Mouse (Mus musculus): ENCODE measurements around the gene Cxcr1. TPM values are rescaled to one million over a fixed set of nuclear protein-coding genes. Genes with fewer than 3 reads are reported as not detected.
"Not testable (repeated sequence)": the region's sequence is repeated elsewhere in the genome, so short reads cannot be mapped to it uniquely, and the experiment has no call there.

Cxcr1 gene
- polyA plus RNA-seq, 1 experiment from 2014 or later: not detected

DNA sequence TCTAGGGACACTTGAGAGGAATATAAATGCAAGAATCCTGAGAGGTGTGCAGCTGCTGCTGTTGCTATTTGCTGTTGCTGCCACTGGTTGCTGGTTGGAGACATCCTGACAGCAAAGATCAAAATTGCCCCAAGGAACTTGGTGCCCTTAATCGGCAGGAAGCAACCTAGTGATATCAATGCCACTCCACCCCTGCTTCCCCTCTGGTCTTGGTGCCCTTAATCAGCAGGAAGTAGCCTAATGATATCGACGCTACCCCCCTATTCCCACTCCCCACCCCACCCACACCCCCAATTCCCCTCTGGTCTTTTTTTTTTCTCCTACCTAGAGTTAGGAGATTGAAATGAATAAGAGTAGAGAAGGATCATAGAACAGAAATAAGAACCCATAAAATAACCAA lies 21.7 kb downstream of the Cxcr1 start:
- ATAC-seq (no peak), DNase-seq (ENCODE audit: low read depth, low spot score) (no peak)
- no peak for TF ChIP-seq CTCF (IDR thresholded peaks at IDR 0.05)
- H3K27me3 ChIP-seq: peaks cover 29% of the 10 kb centered on the region
- ChIA-PET CTCF (no interaction called here), POLR2A (no interaction called here)
- in situ Hi-C loops (cut with MboI; ENCODE audit: low pct_unique_long_range_greater_than_20kb): no loop called here

DNA sequence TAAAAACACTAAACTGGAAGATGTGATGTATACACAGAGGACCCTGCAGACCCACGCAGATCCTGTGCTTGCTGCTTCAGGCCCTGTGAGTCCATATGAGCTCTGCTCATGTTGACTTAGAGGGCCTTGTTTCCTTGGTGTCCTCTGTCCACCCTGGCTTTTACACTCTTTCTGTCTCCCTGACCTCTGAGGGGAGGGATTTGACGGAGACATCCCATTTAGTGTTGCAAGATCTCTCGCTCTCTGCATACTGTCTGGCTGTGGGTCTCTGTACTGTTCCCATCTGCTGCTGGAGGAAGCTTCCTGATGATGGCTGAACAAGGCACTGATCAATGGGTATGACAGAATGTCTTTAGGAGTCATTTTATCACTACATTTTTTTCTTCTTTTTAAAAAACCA lies 24.7 kb downstream of the Cxcr1 start:
- TF ChIP-seq CTCF (IDR thresholded peaks at IDR 0.05): no peak
- CTCF ChIA-PET: no interaction called here
- POLR2A ChIA-PET: no interaction called here
- in situ Hi-C loops (cut with MboI; ENCODE audit: low pct_unique_long_range_greater_than_20kb): no loop called here
- ATAC-seq: no peak
- no peak for DNase-seq (ENCODE audit: low read depth, low spot score)
- H3K27me3 ChIP-seq: peaks cover 32% of the 10 kb centered on the region

DNA sequence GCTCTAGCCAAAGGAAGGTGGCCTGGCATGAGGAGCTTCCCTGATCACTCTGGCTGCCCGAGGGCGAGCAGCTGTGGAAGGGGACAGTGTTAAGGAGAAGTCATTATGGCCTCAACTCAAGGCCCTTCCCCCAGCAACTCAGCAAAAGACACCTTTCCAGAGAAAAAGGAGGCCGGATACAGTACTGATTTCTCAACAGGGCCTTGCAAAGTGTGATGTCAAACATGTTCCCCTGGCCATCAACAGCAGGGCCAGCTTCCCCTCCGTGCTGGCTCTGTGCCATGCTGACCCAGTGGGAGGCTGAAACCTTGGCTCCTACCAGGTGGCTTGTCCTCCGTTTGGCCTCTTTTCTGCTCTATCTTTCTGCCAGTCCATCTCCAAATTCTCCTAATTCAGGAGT lies 27.3 kb downstream of the Cxcr1 start:
- no peak for ATAC-seq
- TF ChIP-seq CTCF (IDR thresholded peaks at IDR 0.05): no peak
- in situ Hi-C loops (cut with MboI; ENCODE audit: low pct_unique_long_range_greater_than_20kb): no loop called here
- CTCF ChIA-PET: no interaction called here
- H3K27me3 ChIP-seq: peaks cover 38% of the 10 kb centered on the region
- DNase-seq (ENCODE audit: low read depth, low spot score): no peak
- POLR2A ChIA-PET: interaction anchor here (0.7 to 0.8 kb wide), 2 partner anchors 21 to 74 kb away, joined by 3 to 5 read pairs; no protein-coding TSS in a partner anchor

DNA sequence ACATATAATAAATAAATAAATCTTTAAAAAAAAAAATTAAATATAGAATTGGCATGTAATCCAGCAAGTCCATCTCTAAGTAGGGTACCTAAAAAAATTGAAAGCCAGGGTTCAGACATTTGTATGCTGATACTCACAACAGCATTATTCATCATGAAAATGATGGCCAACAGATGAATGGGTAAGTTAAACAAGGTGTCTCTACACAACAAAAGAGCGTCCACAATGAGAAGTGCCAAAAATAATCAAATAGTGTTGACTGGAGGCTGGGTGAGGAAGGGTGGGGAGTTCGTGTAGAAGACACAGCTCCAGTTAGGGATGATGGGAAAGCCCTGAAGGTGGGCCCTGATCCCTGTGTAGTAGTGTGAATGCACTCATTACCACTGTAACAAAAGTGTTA lies 34.4 kb downstream of the Cxcr1 start:
- ChIA-PET POLR2A (no interaction called here), CTCF (no interaction called here)
- H3K27me3 ChIP-seq: peaks cover 24% of the 10 kb centered on the region
- TF ChIP-seq CTCF (IDR thresholded peaks at IDR 0.05): no peak
- DNase-seq (ENCODE audit: low read depth, low spot score) (no peak), ATAC-seq (no peak)
- in situ Hi-C loops (cut with MboI; ENCODE audit: low pct_unique_long_range_greater_than_20kb): no loop called here

DNA sequence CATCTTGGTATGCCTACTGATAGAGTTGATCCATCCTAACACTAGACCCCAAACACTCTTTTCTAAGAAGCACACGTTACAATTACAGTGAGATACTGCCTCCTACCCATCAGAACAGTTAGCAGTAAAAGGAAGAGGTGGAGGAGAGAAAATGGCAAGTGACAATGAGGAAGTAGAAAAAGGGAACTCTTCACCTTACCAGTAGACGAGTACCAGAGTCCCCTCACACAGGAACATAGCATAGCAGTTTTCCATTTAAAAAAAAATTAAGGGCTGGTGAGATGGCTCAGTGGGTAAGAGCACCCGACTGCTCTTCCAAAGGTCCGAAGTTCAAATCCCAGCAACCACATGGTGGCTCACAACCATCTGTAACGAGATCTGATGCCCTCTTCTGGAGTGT lies 34.8 kb downstream of the Cxcr1 start:
- CTCF ChIA-PET; ATAC-seq; POLR2A ChIA-PET; DNase-seq (ENCODE audit: low read depth, low spot score); in situ Hi-C loops (cut with MboI; ENCODE audit: low pct_unique_long_range_greater_than_20kb): not testable (repeated sequence)
- peaks cover 20% of the 10 kb centered on the region for H3K27me3 ChIP-seq

DNA sequence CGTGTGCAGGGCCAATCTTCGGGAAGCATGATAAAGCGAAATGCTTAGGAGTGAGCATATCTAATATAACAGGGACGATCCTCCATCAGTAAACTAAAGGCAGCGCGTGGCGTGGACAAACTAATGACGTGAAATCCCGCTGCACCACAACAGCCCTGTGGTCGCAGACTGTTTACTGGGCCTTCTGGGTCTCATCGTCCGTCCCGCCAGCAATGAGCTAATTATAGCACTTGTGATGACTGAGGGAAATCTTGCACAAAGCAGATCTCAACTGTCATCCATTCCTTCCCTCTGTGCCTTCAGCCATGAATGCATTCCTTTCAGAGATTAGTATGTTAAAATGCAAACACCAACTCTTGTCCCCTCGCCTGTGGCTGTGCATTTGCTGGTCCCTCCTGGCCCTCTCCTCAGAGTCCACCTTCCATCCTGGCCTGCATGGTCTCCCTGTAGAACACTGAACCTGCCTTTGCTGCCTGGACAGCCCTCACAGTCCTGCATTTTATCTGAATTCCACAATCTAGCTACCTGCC lies 38.0 kb downstream of the Cxcr1 start:
- no peak for ATAC-seq
- H3K27me3 ChIP-seq: peaks cover 10% of the 10 kb centered on the region
- ChIA-PET POLR2A (no interaction called here), CTCF (no interaction called here)
- TF ChIP-seq CTCF (IDR thresholded peaks at IDR 0.05): no peak
- in situ Hi-C loops (cut with MboI; ENCODE audit: low pct_unique_long_range_greater_than_20kb): no loop called here
- DNase-seq (ENCODE audit: low read depth, low spot score): no peak

DNA sequence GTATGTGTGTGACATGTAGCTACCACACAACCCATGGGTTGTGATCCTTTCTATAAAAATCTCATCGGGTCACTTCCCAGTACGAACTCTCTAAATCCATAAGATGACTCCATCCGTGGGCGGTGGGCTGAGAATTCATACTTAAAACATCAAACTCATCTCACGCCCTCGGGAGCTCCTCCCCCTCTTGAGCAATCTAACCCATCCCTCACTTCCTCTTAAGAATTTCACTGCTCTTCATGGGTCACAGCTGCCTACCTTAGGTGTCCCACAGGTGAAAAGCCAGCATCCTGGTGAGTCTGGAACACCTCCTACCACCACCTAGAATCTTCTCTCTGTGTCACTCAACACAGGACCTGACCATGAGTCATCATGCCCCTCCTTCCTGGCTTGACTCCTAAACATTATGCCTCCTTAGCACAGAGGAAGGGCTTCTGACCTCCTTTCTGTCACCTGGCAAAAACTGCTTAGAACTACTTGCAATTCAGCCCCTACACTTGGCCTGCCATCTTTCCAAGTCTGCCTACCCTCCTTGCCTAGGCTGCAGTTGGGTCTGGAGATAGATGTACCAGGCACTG lies 38.9 kb downstream of the Cxcr1 start:
- POLR2A ChIA-PET: interaction anchor here (0.6 kb wide), 1 partner anchor 13 kb away, joined by 3 read pairs; no protein-coding TSS in a partner anchor
- in situ Hi-C loops (cut with MboI; ENCODE audit: low pct_unique_long_range_greater_than_20kb): no loop called here
- TF ChIP-seq CTCF (IDR thresholded peaks at IDR 0.05): no peak
- CTCF ChIA-PET: interaction anchor here (1.2 kb wide), 1 partner anchor 9 kb away, joined by 5 read pairs; no protein-coding TSS in a partner anchor
- DNase-seq (ENCODE audit: low read depth, low spot score): no peak
- H3K27me3 ChIP-seq: peaks cover 8% of the 10 kb centered on the region
- ATAC-seq: no peak

DNA sequence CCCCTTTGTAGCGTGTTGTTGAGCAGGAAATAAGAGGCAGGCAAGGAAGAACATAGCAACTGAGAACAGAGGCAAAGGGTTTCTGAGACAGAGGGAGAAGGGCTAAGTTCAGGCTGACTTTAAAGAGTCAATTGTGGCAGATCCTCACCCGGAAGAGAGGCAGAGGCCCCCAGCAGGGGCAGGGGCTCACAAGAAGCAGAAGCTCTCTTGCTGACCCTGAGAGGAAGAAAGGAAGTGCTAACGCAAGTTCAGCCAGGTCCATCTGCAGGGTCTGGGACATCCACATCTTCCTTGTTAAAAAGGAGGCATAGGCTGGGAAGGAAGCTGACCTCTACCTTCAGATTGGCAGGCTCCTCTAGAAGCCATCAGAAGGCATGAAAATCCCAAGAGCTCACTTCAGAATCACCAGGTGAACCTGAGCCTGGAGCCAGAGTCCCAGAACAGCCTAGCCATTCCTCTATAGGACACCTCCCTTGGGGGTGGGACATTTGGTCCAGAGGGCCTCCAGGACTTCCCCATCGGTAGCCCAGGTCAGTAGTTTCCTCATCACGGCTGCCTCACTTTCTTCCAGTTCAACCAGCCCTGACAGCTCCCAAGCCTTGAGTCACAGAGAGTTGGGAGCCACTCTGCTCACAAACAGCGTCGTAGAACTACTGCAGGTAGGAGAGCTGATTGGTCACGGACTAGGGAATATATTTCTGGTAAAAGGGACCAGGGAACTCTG lies 40.8 kb downstream of the Cxcr1 start, which contains the start of gene Cxcr2:
Gene Cxcr2 (plus strand): TSS at position 529 of the 724 bp plus-strand sequence.
- TF ChIP-seq CTCF (IDR thresholded peaks at IDR 0.05): no peak
- DNase-seq (ENCODE audit: low read depth, low spot score) (no peak), ATAC-seq (no peak)
- ChIA-PET POLR2A (interaction anchor here (0.6 kb wide), 1 partner anchor 35 kb away, joined by 4 read pairs; no protein-coding TSS in a partner anchor), CTCF (no interaction called here)
- in situ Hi-C loops (cut with MboI; ENCODE audit: low pct_unique_long_range_greater_than_20kb): no loop called here
- H3K27me3 ChIP-seq: peaks cover 8% of the 10 kb centered on the region

DNA sequence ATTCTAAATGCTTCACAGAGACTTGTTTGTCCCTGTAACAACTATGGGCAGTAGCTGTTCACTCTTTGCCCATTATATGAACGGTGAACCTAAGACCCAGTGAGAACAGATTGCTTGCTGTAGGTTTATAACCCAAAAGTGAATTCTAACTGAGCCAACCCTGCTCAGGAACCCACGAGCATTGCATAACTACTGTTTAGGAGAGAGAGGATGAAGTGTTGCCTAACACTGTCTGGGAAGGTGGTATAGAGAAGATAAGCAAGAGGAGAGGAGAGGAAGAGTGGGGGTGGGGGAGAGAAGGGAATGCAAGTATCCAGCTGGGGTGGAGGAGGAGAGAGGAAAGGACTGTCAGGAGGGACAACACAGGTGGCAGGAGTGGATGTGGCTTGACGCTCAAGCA lies 43.3 kb downstream of the Cxcr1 start:
- ChIA-PET CTCF (no interaction called here), POLR2A (no interaction called here)
- in situ Hi-C loops (cut with MboI; ENCODE audit: low pct_unique_long_range_greater_than_20kb): no loop called here
- peaks cover 8% of the 10 kb centered on the region for H3K27me3 ChIP-seq
- DNase-seq (ENCODE audit: low read depth, low spot score): no peak
- TF ChIP-seq CTCF (IDR thresholded peaks at IDR 0.05): no peak
- ATAC-seq: no peak

DNA sequence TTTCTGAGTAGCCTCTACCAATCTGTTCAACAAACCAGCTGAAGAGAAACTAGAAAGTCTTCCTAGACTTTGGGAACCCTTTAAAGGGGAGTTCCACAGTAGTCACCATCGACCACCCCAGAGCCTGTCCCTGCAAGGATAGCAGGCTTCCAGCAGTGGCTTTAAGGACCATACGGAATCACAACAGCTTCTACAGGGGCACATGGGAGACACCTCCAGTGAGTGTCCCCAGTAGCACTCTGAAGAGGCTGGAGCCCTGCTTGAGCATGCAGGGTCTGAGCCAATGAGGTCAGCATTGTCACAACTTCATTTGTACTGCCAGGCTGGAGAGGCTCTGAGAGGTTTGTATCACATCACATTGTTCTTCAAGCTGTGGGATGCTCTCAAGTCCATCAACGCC lies 44.3 kb downstream of the Cxcr1 start:
- CTCF ChIA-PET: no interaction called here

DNA sequence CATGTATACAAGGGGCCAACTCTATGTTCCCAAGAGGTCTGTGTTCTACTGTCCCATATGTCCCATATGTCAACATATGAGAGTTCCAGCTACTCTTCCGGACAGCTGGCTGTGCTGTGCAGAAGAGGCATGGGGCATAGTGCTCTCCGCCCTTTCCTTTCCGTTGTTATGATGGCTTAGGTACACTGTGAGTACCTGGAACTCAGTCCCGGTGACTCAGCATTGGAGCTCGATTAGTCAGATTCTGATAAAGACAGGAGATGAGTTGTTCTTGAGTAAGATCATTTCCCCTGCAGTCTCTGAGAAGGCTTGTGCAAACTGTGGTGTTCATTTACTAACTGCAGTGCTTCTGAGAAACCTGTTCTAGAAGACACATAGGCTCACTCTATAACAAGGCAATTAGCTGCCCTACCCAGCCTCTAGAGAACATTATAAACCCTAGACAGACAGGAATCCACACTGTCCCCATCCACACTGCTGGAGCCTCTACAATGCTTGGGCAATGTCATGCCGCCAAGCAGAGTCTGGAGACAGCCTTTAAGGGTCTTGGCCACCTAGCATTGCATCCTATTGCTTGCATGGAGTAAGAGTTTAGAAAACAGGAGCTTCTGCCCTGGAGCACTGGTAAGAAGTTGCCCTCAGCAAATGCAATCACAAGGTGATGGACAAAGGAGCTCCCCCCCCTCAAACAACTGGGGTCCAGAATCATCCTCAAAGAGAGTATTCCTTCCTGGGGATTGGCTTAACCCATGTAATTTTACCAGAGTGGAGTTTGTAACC lies 45.1 kb downstream of the Cxcr1 start:
- CTCF ChIA-PET: no interaction called here
- TF ChIP-seq CTCF (IDR thresholded peaks at IDR 0.05): no peak
- in situ Hi-C loops (cut with MboI; ENCODE audit: low pct_unique_long_range_greater_than_20kb): no loop called here
- ATAC-seq (no peak), DNase-seq (ENCODE audit: low read depth, low spot score) (no peak)
- H3K27me3 ChIP-seq: peaks cover 8% of the 10 kb centered on the region
- POLR2A ChIA-PET: no interaction called here

More for the DNA sequence above, 44.3 kb downstream of the Cxcr1 start:
- POLR2A ChIA-PET: no interaction called here
- peaks cover 8% of the 10 kb centered on the region for H3K27me3 ChIP-seq
- ATAC-seq (no peak), DNase-seq (ENCODE audit: low read depth, low spot score) (no peak)
- in situ Hi-C loops (cut with MboI; ENCODE audit: low pct_unique_long_range_greater_than_20kb): no loop called here
- TF ChIP-seq CTCF (IDR thresholded peaks at IDR 0.05): no peak

Other genes starting within 250 kb of the Cxcr1 start
- gene Tns1, start 70.2 kb downstream of the Cxcr1 start, polyA plus RNA-seq (2021): 393 TPM
- gene Rufy4, start 69.1 kb downstream of the Cxcr1 start, polyA plus RNA-seq (2021): 0.72 TPM
- gene Cxcr2, start 40.6 kb downstream of the Cxcr1 start, polyA plus RNA-seq (2021): 0.01 TPM
- gene Arpc2, start 41.5 kb upstream of the Cxcr1 start, polyA plus RNA-seq (2021): 419 TPM
- 1.7 TPM for gene Gpbar1, start 83.9 kb upstream of the Cxcr1 start, polyA plus RNA-seq (2021)
- 257 TPM for gene Aamp, start 90.1 kb upstream of the Cxcr1 start, polyA plus RNA-seq (2021)
- gene Pnkd, start 90.3 kb upstream of the Cxcr1 start, polyA plus RNA-seq (2021): 158 TPM
- gene Tmbim1, start 111.0 kb upstream of the Cxcr1 start, polyA plus RNA-seq (2021): 28.0 TPM
- 2.2 TPM for gene Catip, start 167.5 kb upstream of the Cxcr1 start, polyA plus RNA-seq (2021)
- gene Slc11a1, start 180.6 kb upstream of the Cxcr1 start, polyA plus RNA-seq (2021): 0.10 TPM
- gene Ctdsp1, start 196.9 kb upstream of the Cxcr1 start, polyA plus RNA-seq (2021): 81.9 TPM
- gene Vil1, start 214.7 kb upstream of the Cxcr1 start, polyA plus RNA-seq (2021): 0.13 TPM